Mouse (Mus musculus) central nervous system, embryonic 18 days (tissue): ENCODE results near the gene Rps3a1. TPM values are rescaled to one million over a fixed set of nuclear protein-coding genes. Genes with fewer than 3 reads are reported as not detected.

Experiments
- polyA plus RNA-seq: library from polyadenylated mRNA; depleted of rRNA; stranded (reverse); fragments of >200 nt; gene quantifications from 2 replicates; pipeline ENCODE4 v1.2.3, GENCODE M21; 2012; rRNA removed

The Rps3a1 gene
- 1,035 and 1,066 TPM in 2 replicates for polyA plus RNA-seq

GRCm38 (mm10) chr3:86142263-86142933 lies at the start of gene Rps3a1:
Rps3a1 (minus strand) TSS chr3:86142702.

Other genes starting within 250 kb of the Rps3a1 start
- gene Sh3d19, start 171.6 kb downstream of the Rps3a1 start, polyA plus RNA-seq: 25.0 and 27.5 TPM in 2 replicates
- gene Prss48, start 140.2 kb downstream of the Rps3a1 start, polyA plus RNA-seq: not detected in 2 replicates
- 6.9 and 8.0 TPM in 2 replicates for gene Lrba, start 82.0 kb upstream of the Rps3a1 start, polyA plus RNA-seq